Mouse (Mus musculus): ENCODE measurements around the gene Stub1. TPM values are rescaled to one million over a fixed set of nuclear protein-coding genes. Genes with fewer than 3 reads are reported as not detected.

Stub1 gene
- polyA plus RNA-seq (2012; rRNA removed), result 162 and 190 TPM in 2 replicates

DNA sequence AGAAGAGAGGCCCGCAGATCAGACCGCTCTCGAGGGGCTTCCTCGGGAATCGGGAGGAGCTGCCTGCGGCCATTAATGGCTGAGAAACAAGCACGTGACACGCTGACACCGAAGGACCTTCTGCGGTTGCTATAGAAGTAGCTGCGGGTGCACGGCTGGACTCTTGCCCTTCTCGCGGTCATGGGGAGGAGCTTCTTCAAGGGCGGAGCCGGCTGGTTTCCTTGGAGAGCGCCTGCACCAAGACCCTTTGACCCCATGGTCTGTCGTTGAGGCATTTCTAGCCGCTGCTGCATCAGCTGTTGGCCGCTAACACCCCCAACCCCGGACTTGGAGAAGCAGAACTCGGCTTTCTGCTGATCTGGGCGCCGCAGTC is at the start of gene Stub1:
Gene Stub1 (minus strand): TSS at position 114 of the 373 bp plus-strand sequence.
- H3K27ac ChIP-seq (ENCODE audit: control insufficient read depth, insufficient read depth, low read length), result no peak within 1 kb of the TSS
- H3K4me1 ChIP-seq (replicated peaks; ENCODE audit: control insufficient read depth, insufficient read depth, low read length), result peaks cover 55% of the 10 kb centered on the region
- under 1% methylated on average over 24 of the region's 24 CpGs for WGBS
- peak; percentile 60 for DNase-seq
- peak within 1 kb of the TSS; percentile 93 for H3K4me3 ChIP-seq (ENCODE audit: control insufficient read depth, insufficient read depth, low read length)
- no peaks in the 10 kb centered on the region for H3K27me3 ChIP-seq (ENCODE audit: control insufficient read depth, insufficient read depth, low read length)
- no peak for TF ChIP-seq POLR2A (IDR thresholded peaks at IDR 0.05; ENCODE audit: control insufficient read depth, extremely low read depth, insufficient read depth, low read length, poor library complexity)
- TF ChIP-seq CTCF (IDR thresholded peaks at IDR 0.05; ENCODE audit: borderline replicate concordance, control insufficient read depth, extremely low read depth, insufficient read depth, low read length, poor library complexity), result no peak
- H3K36me3 ChIP-seq (ENCODE audit: control insufficient read depth, insufficient read depth, low read length), result peaks cover 8% of the 10 kb centered on the region

GRCm38 (mm10) chr17:25882306-25882705 is 49.1 kb upstream of the Stub1 start:
- no peak for TF ChIP-seq POLR2A (IDR thresholded peaks at IDR 0.05; ENCODE audit: control insufficient read depth, extremely low read depth, insufficient read depth, low read length, poor library complexity)
- TF ChIP-seq CTCF (IDR thresholded peaks at IDR 0.05; ENCODE audit: borderline replicate concordance, control insufficient read depth, extremely low read depth, insufficient read depth, low read length, poor library complexity), result no peak
- no peak for DNase-seq
- H3K36me3 ChIP-seq (ENCODE audit: control insufficient read depth, insufficient read depth, low read length), result peaks cover 3% of the 10 kb centered on the region; the same call in 1 of the 2 replicates
- no peaks in the 10 kb centered on the region for H3K4me1 ChIP-seq (replicated peaks; ENCODE audit: control insufficient read depth, insufficient read depth, low read length)
- 93% methylated on average over 5 of the region's 5 CpGs for WGBS
- no peak overlapping the region for H3K27ac ChIP-seq (ENCODE audit: control insufficient read depth, insufficient read depth, low read length)
- H3K4me3 ChIP-seq (ENCODE audit: control insufficient read depth, insufficient read depth, low read length), result no peak overlapping the region
- H3K27me3 ChIP-seq (ENCODE audit: control insufficient read depth, insufficient read depth, low read length), result no peaks in the 10 kb centered on the region

DNA sequence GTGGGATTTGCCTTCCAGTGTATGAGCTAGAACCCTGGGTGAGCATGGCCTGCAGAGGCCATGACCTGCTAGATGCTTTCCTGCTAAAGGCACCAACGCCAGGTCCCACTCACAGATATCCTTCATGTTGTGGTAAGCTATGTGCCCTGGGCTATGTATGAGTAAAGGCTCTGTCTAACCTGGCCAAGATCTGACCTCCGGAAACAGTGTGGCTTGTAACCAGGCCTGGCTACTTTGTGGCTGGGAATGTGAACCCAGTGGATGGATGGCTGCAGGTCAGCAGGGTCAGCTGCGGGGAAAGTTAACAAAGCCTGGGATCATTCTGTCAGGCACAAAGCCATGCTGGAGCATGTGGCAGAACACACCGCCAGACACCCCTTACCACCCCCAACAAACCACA is 48.5 kb upstream of the Stub1 start:
- no peak overlapping the region for H3K4me3 ChIP-seq (ENCODE audit: control insufficient read depth, insufficient read depth, low read length)

DNA sequence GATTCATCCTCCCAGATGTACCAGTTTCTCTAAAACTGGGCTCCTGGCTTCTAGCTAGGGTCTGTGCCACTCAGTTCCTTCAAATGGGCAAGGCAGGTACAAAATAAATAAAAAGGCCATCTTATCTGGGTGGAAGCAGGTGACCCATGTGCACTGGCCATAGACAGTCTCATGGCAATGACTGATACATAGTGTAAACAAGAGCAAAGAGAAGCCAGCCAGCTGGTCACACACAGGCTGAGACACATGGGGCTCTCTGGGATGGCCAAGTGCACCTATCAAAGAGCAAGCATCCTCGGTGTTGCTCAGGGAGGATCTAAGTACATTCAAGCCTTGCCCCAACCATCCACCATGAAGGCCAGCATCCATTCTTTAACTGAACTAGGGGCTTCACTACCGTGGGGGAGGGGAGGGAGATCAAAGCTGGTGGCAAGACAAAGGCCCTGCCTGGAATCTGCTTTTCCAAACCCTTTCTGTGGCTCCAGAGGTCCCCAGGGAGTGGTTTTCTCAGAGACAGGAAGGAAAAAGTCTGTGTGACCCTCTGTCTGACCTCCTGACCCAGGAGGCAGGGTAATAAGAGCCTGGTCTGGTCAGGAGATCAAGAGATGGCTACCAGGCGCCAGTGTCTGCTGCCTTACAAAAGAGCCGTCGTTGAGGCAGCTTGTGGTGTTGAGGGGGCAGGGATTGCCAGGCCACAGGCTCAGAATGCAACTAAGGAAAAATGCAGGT is 47.9 kb upstream of the Stub1 start:
- 75% methylated on average over 5 of the region's 5 CpGs for WGBS
- Histone ChIP-seq H3K4me3 (ENCODE audit: control insufficient read depth, insufficient read depth, low read length) (no peak overlapping the region), H3K4me1 (replicated peaks; ENCODE audit: control insufficient read depth, insufficient read depth, low read length) (peaks cover 5% of the 10 kb centered on the region), H3K36me3 (ENCODE audit: control insufficient read depth, insufficient read depth, low read length) (peaks cover 3% of the 10 kb centered on the region; the same call in 1 of the 2 replicates), H3K27ac (ENCODE audit: control insufficient read depth, insufficient read depth, low read length) (no peak overlapping the region), H3K27me3 (ENCODE audit: control insufficient read depth, insufficient read depth, low read length) (no peaks in the 10 kb centered on the region)
- no peak for DNase-seq
- no peak for TF ChIP-seq CTCF (IDR thresholded peaks at IDR 0.05; ENCODE audit: borderline replicate concordance, control insufficient read depth, extremely low read depth, insufficient read depth, low read length, poor library complexity)
- no peak for TF ChIP-seq POLR2A (IDR thresholded peaks at IDR 0.05; ENCODE audit: control insufficient read depth, extremely low read depth, insufficient read depth, low read length, poor library complexity)

More for the DNA sequence above, 48.5 kb upstream of the Stub1 start:
- DNase-seq, result no peak
- Histone ChIP-seq H3K27ac (ENCODE audit: control insufficient read depth, insufficient read depth, low read length) (no peak overlapping the region), H3K27me3 (ENCODE audit: control insufficient read depth, insufficient read depth, low read length) (no peaks in the 10 kb centered on the region), H3K36me3 (ENCODE audit: control insufficient read depth, insufficient read depth, low read length) (peaks cover 3% of the 10 kb centered on the region; the same call in 1 of the 2 replicates), H3K4me1 (replicated peaks; ENCODE audit: control insufficient read depth, insufficient read depth, low read length) (no peaks in the 10 kb centered on the region)
- WGBS, result 97% methylated on average over 4 of the region's 4 CpGs
- no peak for TF ChIP-seq CTCF (IDR thresholded peaks at IDR 0.05; ENCODE audit: borderline replicate concordance, control insufficient read depth, extremely low read depth, insufficient read depth, low read length, poor library complexity)

- DNase-seq, result no peak
- 85% methylated on average over 5 of the region's 5 CpGs for WGBS
- no peak for TF ChIP-seq CTCF (IDR thresholded peaks at IDR 0.05; ENCODE audit: borderline replicate concordance, control insufficient read depth, extremely low read depth, insufficient read depth, low read length, poor library complexity)
- TF ChIP-seq POLR2A (IDR thresholded peaks at IDR 0.05; ENCODE audit: control insufficient read depth, extremely low read depth, insufficient read depth, low read length, poor library complexity), result no peak
- Histone ChIP-seq H3K27ac (ENCODE audit: control insufficient read depth, insufficient read depth, low read length) (no peak within 1 kb of the TSS), H3K4me3 (ENCODE audit: control insufficient read depth, insufficient read depth, low read length) (no peak within 1 kb of the TSS), H3K4me1 (replicated peaks; ENCODE audit: control insufficient read depth, insufficient read depth, low read length) (peaks cover 9% of the 10 kb centered on the region), H3K27me3 (ENCODE audit: control insufficient read depth, insufficient read depth, low read length) (no peaks in the 10 kb centered on the region), H3K36me3 (ENCODE audit: control insufficient read depth, insufficient read depth, low read length) (peaks cover 3% of the 10 kb centered on the region; the same call in 1 of the 2 replicates)
These were observed 47.1 kb upstream of the Stub1 start, which contains the start of gene Wfikkn1 for GRCm38 (mm10) chr17:25880196-25880910. TSS of gene Wfikkn1 (minus strand) at chr17:25880858.

GRCm38 (mm10) chr17:25879750-25880149 is 46.5 kb upstream of the Stub1 start:
- DNase-seq, result no peak
- Histone ChIP-seq H3K36me3 (ENCODE audit: control insufficient read depth, insufficient read depth, low read length) (peaks cover 3% of the 10 kb centered on the region; the same call in 1 of the 2 replicates), H3K27me3 (ENCODE audit: control insufficient read depth, insufficient read depth, low read length) (no peaks in the 10 kb centered on the region), H3K4me1 (replicated peaks; ENCODE audit: control insufficient read depth, insufficient read depth, low read length) (peaks cover 9% of the 10 kb centered on the region), H3K27ac (ENCODE audit: control insufficient read depth, insufficient read depth, low read length) (no peak overlapping the region), H3K4me3 (ENCODE audit: control insufficient read depth, insufficient read depth, low read length) (no peak overlapping the region)
- TF ChIP-seq CTCF (IDR thresholded peaks at IDR 0.05; ENCODE audit: borderline replicate concordance, control insufficient read depth, extremely low read depth, insufficient read depth, low read length, poor library complexity) (no peak), POLR2A (IDR thresholded peaks at IDR 0.05; ENCODE audit: control insufficient read depth, extremely low read depth, insufficient read depth, low read length, poor library complexity) (no peak)
- WGBS, result 96% methylated on average over 8 of the region's 8 CpGs

All from thymus, adult 2 months (tissue).